Mouse (Mus musculus): ENCODE data around the gene Myo1f. TPM values are rescaled to one million over a fixed set of nuclear protein-coding genes. Genes with fewer than 3 reads are reported as not detected.

Myo1f gene
- polyA plus RNA-seq (2021; fragmentation: Nextera tagmentation): 1.2 and 1.5 TPM in 2 replicates
- long read RNA-seq, experiment 1, transcript Myo1f-201 (28 exons, 3,831 nt): major isoform, 10 of 18 reads
- long read RNA-seq, experiment 1, partial matches to known transcripts: 4 of 18 reads
- long read RNA-seq, experiment 1, other reads (novel, unspliced or antisense): 4 of 18 reads
- long read RNA-seq, experiment 2, partial matches to known transcripts: 0 of 2 reads
- long read RNA-seq, experiment 2, other reads (novel, unspliced or antisense): 1 of 2 reads

DNA sequence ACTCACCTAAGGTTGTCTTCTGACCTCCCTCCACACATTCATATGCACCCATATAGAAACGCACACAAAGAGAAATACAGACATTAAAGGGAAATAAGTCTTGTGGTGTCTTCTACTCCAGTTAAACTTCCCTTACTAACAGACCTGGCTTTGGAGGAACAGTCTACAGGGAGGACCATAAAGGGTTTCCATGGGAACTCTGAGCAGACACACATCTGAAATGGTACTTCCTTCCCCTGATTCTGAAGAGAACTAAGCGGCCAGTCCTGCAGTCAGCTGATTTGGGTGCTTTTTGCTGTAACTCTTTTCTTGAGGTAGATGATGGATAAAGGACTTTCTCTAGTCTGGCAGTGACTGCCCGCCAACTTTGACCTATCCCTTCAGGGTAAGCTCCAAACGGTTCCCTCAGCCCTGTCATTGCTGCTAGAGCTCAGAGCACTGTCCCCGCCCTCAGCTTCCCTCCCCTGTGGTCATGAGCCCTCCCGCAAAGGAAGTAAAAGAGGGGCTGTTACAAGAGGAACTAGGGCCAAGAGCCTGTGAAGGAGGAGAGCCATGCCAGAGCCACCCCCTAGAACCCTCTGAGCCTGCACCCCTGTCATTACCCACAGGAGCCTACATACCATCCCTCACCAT lies at the start of gene Myo1f:
Gene Myo1f (plus strand): TSS at position 485 of the 633 bp plus-strand sequence.

DNA sequence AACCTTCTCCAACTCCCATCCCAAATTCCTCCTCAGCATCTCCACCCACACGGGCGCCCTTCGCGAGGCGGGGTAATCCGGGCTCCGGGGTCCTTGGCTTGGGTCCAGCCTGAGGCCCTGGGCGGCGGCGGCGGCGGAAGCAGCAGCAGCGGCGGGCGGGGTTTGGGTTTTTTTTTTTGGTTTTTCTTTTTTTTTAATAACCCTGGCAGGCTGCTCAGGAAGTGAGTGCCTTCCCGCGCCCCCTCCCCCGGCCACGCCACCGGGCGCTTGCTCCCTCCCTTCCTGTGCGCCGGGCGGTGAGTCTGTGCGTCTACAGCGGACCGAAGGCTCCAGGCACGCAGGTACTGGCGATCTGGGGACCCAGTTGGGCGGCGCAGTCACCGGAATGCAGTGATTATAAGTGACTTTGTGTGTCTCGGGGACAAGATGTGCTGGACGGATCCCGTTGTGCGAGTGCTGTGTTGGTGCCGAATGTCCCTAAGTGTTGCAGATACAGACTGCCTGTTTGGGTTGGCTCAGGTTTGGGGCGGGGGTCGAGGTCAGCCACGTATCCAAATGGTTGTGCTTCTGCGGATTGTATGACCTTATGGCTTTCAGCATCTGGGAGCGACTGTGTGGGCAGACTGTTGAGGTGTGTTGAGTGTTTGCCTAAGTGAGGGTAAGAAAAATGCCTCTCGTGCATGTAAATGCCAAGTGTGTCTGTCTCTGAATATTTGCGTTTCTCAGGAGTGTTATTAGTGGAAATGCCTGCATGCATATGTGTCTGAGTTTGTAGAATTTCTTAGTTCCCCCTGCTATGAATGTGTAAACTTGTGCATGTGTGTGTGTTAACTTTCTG lies 31.4 kb upstream of the Myo1f start, which contains the start of gene Adamts10:
Gene Adamts10 (plus strand): TSS at position 287 of the 838 bp plus-strand sequence.

GRCm38 (mm10) chr17:33628621-33629486 lies 73.3 kb downstream of the Myo1f start, which contains the start of gene Zfp414:
Gene Zfp414, plus strand, starts transcription at chr17:33629090.

DNA sequence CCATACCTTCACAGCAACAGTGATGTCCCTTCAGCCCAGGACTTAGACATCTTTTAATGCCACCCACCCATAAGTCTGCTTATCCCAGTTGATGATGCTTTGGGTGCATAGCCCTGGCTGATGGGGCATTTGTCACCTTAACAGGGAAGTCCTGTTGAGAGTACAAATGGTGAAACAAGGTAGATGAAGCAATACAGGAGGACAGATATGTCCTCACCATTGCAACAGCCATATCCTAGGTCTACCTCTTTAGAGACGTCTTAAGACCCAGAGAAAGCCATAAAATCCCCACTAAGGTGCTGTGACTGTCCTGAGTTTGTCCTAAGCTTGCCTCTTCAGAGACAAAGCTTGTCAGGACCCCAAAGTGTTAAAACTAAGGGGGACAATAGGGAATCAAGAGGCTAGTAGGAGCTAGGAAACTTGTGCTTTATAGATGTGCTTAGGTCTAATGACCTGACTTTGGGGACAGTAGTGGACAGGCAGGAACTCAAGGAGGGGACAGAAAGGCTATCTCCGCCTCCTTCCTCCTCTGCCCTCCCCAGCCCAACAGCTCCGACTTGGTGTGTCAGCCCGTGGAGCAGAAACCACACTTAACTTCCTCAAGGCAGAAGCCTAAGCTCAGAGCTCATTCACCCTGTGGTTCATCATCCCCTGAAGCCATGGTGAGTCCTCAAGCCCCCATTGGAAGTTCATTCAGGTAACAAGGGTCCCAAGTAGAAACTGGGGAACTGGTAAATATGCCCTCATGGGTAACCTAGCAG lies 82.2 kb downstream of the Myo1f start, which contains the start of gene Pram1:
Gene Pram1 (plus strand): TSS at position 541 of the 761 bp plus-strand sequence.

Other genes starting within 250 kb of the Myo1f start
- 6.2 and 9.2 TPM in 2 replicates for gene Zfp81, start 196.8 kb upstream of the Myo1f start, polyA plus RNA-seq (2021; fragmentation: Nextera tagmentation)
- gene Zfp101, start 161.1 kb upstream of the Myo1f start, polyA plus RNA-seq (2021; fragmentation: Nextera tagmentation): 5.3 and 7.3 TPM in 2 replicates
- gene Actl9, start 122.8 kb upstream of the Myo1f start, polyA plus RNA-seq (2021; fragmentation: Nextera tagmentation): 0.20 TPM in 1 of 2 replicates, not detected in the other
- gene Adamts10, start 31.5 kb upstream of the Myo1f start, polyA plus RNA-seq (2021; fragmentation: Nextera tagmentation): 1.9 and 2.4 TPM in 2 replicates
- gene Zfp414, start 73.4 kb downstream of the Myo1f start, polyA plus RNA-seq (2021; fragmentation: Nextera tagmentation): 29.6 and 40.3 TPM in 2 replicates
- not detected in 2 replicates for gene Pram1, start 82.3 kb downstream of the Myo1f start, polyA plus RNA-seq (2021; fragmentation: Nextera tagmentation)
- gene Hnrnpm, start 131.2 kb downstream of the Myo1f start, polyA plus RNA-seq (2021; fragmentation: Nextera tagmentation): 48.3 and 50.7 TPM in 2 replicates
- gene March2, start 163.0 kb downstream of the Myo1f start, polyA plus RNA-seq (2021; fragmentation: Nextera tagmentation): 20.5 and 194 TPM in 2 replicates
- gene Rab11b, start 204.8 kb downstream of the Myo1f start, polyA plus RNA-seq (2021; fragmentation: Nextera tagmentation): 640 and 662 TPM in 2 replicates
- 3.4 TPM in 2 replicates for gene Angptl4, start 226.1 kb downstream of the Myo1f start, polyA plus RNA-seq (2021; fragmentation: Nextera tagmentation)

All from left cerebral cortex, adult 6 months (tissue).